Mouse (Mus musculus) G1E (cell line): Measurements from ENCODE around the gene Gm16253. TPM values are rescaled to one million over a fixed set of nuclear protein-coding genes. Genes with fewer than 3 reads are reported as not detected.
A peak's percentile ranks its signal among the peaks of the same experiment; 100 is the strongest.

ENCODE experiments used
- ATAC-seq: 2 replicates; pipeline ENCODE4 v1.8.0; 2016; ENCODE audit warnings: mild to moderate bottlenecking; ENCODE audit not compliant: insufficient number of reproducible peaks, poor library complexity, low FRiP score, severe bottlenecking; ENCODE audit errors: extremely low read depth
- DNase-seq: peaks from one replicate; pipeline ENCODE4 v3.0.0; 2012; ENCODE audit warnings: low spot score
- H3K27me3 ChIP-seq: 2 replicates; pipeline ENCODE4 v1.6.1; 2012; ENCODE audit warnings: mild to moderate bottlenecking, low read length, inconsistent platforms; ENCODE audit not compliant: insufficient read depth
- H3K36me3 ChIP-seq: replicated peaks from 2 replicates; pipeline ENCODE3; 2012; ENCODE audit warnings: mild to moderate bottlenecking, inconsistent platforms
- H3K4me1 ChIP-seq: 2 replicates; pipeline ENCODE4 v1.6.1; 2012; ENCODE audit warnings: low read depth, low read length, inconsistent platforms, mixed read lengths; ENCODE audit not compliant: insufficient read depth
- H3K4me3 ChIP-seq: 2 replicates; pipeline ENCODE4 v1.5.1; 2012; ENCODE audit warnings: low read depth, mild to moderate bottlenecking, inconsistent platforms, low read length, moderate library complexity, mixed read lengths
- H3K9me3 ChIP-seq: replicated peaks from 2 replicates; pipeline ENCODE4 v1.6.1; 2012; ENCODE audit warnings: inconsistent platforms
- CTCF ChIP-seq: IDR thresholded peaks from 2 replicates; pipeline ENCODE4 v1.5.1; 2012; ENCODE audit warnings: low read depth, low read length, inconsistent platforms, mixed read lengths
- GATA1 ChIP-seq: IDR thresholded peaks from 2 replicates; pipeline ENCODE4 v1.6.1; 2012; ENCODE audit warnings: borderline replicate concordance, low read length, inconsistent platforms, mixed read lengths
- GATA2 ChIP-seq: IDR thresholded peaks from 2 replicates; pipeline ENCODE4 v1.6.1; 2012; ENCODE audit warnings: low read depth, low read length, inconsistent platforms, borderline replicate concordance
- POLR2AphosphoS5 ChIP-seq: IDR thresholded peaks from 2 replicates; pipeline ENCODE4 v1.6.1; 2012; ENCODE audit warnings: low read depth, low read length, inconsistent platforms; ENCODE audit not compliant: insufficient replicate concordance
- TAL1 ChIP-seq: conservative IDR thresholded peaks from 2 replicates; pipeline ENCODE4 v1.6.1; 2012; ENCODE audit warnings: low read depth, low read length, inconsistent platforms, mixed read lengths
- polyA plus RNA-seq: library from polyadenylated mRNA; stranded (reverse); fragments of >175 nt; gene quantifications from 2 replicates; pipeline ENCODE4 v1.2.3, GENCODE M21; 2012
- total RNA-seq, 2 experiments: library from RNA; stranded (forward) in 1 of 2; stranded (reverse) in 1 of 2; fragments of 200-1000 nt in 1 of 2; fragments of >200 nt in 1 of 2; fragmentation: Nextera tagmentation in 1 of 2; gene quantifications; 2 replicates each; pipeline ENCODE4 v1.2.3; 2014 to 2017

Gene Gm16253
- total and polyA plus RNA-seq, 3 experiments, result not detected

DNA sequence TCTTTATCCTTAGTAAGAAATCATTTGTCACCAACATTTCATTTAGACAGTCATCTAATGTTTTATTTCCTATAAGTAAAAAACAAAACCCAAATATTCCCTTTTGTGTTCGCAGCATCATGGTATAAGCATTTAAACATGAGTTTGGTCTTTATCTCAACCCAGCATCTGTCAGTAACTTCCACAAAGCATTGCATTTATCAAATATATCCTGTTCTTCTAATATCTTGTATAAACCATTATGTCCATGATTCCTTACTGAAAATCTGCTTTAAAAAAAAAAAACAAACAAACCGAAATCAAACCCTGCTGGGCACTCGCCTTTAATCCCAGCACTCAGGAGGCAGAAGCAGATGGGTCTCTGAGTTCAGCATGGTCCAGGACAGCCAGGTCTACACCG, 29.8 kb downstream of the Gm16253 start:
- no peak for TF ChIP-seq TAL1
- no peak for TF ChIP-seq GATA2
- no peak for TF ChIP-seq GATA1
- no peak for TF ChIP-seq POLR2AphosphoS5
- no peak for TF ChIP-seq CTCF
- ATAC-seq (no peak), DNase-seq (no peak)
- Histone ChIP-seq H3K9me3 (no peaks in the 10 kb centered on the region), H3K27me3 (peaks cover 19% of the 10 kb centered on the region), H3K4me3 (no peak overlapping the region), H3K4me1 (peaks cover 7% of the 10 kb centered on the region; the same call in 1 of the 2 replicates), H3K36me3 (no peaks in the 10 kb centered on the region)

DNA sequence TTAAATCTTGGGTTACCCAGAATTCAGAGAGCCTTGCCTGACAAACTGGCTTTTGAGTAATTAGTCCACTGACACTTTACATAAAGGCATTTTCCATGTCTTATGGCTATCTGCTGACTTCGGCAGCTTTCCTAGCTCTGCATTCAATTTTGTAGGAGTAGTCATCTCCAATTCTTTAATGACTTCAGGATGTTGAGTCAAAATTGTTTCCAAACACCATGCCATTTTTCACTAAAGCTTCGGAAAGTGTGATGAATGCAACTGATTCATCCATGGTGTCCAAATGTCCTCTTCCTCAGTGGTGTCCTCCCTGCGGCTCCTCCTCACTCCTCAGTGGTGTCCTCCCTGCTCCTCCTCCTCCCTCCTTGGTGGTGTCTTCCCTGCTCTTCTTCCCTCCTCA, 41.2 kb downstream of the Gm16253 start:
- Histone ChIP-seq H3K27me3 (no peaks in the 10 kb centered on the region), H3K4me1 (no peaks in the 10 kb centered on the region), H3K36me3 (peaks cover 45% of the 10 kb centered on the region), H3K4me3 (no peak overlapping the region), H3K9me3 (no peaks in the 10 kb centered on the region)
- DNase-seq (no peak), ATAC-seq (no peak)
- no peak for TF ChIP-seq GATA1
- no peak for TF ChIP-seq GATA2
- no peak for TF ChIP-seq TAL1
- TF ChIP-seq POLR2AphosphoS5, result no peak
- TF ChIP-seq CTCF, result no peak

DNA sequence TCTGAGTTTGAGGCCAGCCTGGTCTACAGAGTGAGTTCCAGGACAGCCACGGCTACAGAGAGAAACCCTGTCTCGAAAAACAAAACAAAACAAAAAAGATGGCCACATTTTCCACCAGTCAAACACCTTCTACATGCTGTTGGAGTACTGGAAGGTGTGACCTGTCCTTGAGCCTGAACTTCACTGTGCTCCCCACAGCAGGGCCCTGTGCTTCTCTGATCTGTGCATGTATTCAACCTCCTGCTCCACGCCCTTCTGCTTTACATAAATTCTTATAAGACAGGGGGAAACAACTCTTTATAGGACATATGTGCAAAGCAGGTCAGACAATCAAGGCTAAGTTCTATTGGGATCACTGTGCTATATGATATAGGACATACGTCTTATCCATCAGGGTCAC, 46.4 kb downstream of the Gm16253 start:
- Histone ChIP-seq H3K9me3 (no peaks in the 10 kb centered on the region), H3K36me3 (peaks cover 64% of the 10 kb centered on the region), H3K4me3 (no peak overlapping the region), H3K27me3 (no peaks in the 10 kb centered on the region), H3K4me1 (no peaks in the 10 kb centered on the region; the same call in 1 of the 2 replicates)
- ATAC-seq, result no peak
- no peak for DNase-seq
- TF ChIP-seq POLR2AphosphoS5 (no peak), CTCF (no peak), GATA1 (no peak), GATA2 (no peak), TAL1 (no peak)

DNA sequence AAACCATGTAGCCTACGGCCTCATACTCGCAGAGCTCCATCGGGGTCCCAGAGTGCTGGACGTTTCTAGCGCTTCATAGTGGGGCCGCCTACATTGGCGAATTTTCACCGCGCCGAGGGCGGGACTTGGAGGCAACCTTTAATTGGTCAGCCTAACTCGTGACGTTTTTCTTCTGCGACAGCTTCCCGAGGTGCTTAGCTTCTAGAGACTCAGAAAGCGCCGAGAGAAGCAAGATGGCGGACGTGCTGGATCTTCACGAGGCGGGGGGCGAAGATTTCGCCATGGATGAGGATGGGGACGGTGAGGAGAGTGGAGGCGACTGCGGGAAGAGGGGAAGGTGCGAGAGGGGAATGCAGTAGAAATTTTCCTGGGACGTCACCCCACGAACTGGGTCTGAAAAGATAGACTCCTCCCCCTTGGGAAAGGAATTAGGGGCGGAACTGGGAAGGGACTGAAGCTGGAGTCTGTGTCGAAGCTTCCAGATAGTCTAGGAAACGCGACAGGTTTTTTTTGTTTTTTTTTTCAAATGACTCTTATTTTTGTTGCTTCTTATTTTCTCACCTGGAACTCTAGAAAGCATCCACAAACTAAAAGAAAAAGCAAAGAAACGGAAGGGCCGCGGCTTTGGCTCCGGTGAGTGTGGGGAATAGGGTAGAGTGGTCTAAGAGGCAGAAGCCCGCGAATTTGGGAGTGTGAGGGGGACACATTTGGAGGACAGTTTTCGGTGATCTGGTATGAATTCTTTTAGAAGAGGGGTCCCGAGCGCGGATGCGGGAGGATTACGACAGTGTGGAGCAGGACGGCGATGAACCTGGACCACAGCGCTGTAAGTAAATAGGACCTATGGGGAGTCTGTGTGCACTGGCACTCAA, 53.2 kb downstream of the Gm16253 start, which contains the start of gene Rbm8a:
Rbm8a (plus strand) TSS at position 205 of the 872 bp plus-strand sequence.
- H3K4me1 ChIP-seq, result peaks cover 31% of the 10 kb centered on the region
- no peak for TF ChIP-seq TAL1
- TF ChIP-seq POLR2AphosphoS5, result peak; percentile 69; the same call in 1 of the 2 replicates
- TF ChIP-seq GATA1, result no peak
- TF ChIP-seq GATA2, result no peak
- no peak for TF ChIP-seq CTCF
- ATAC-seq (peak; percentile 93), DNase-seq (peak; percentile 79)
- peak within 1 kb of the TSS; percentile 77 for H3K4me3 ChIP-seq
- no peaks in the 10 kb centered on the region for H3K9me3 ChIP-seq
- H3K27me3 ChIP-seq, result no peaks in the 10 kb centered on the region
- H3K36me3 ChIP-seq, result peaks cover 44% of the 10 kb centered on the region

Other genes with a start within 250 kb of the Gm16253 start
- not detected in 2 replicates for gene BC107364, start 124.7 kb upstream of the Gm16253 start, total RNA-seq (2014; fragmentation: Nextera tagmentation)
- 0.27 TPM in 1 of 2 replicates, not detected in the other for gene BC107364, start 124.7 kb upstream of the Gm16253 start, total RNA-seq (2017)
- not detected in 2 replicates for gene BC107364, start 124.7 kb upstream of the Gm16253 start, polyA plus RNA-seq
- not detected in 2 replicates for gene Hfe2, start 51.8 kb upstream of the Gm16253 start, total RNA-seq (2014; fragmentation: Nextera tagmentation)
- not detected in 2 replicates for gene Hfe2, start 51.8 kb upstream of the Gm16253 start, total RNA-seq (2017)
- not detected in 2 replicates for gene Hfe2, start 51.8 kb upstream of the Gm16253 start, polyA plus RNA-seq
- gene Txnip, start 19.0 kb upstream of the Gm16253 start, total RNA-seq (2014; fragmentation: Nextera tagmentation), result 1,322 and 1,463 TPM in 2 replicates
- 307 and 332 TPM in 2 replicates for gene Txnip, start 19.0 kb upstream of the Gm16253 start, total RNA-seq (2017)
- 16.1 and 19.5 TPM in 2 replicates for gene Txnip, start 19.0 kb upstream of the Gm16253 start, polyA plus RNA-seq
- 40.0 and 45.7 TPM in 2 replicates for gene Polr3gl, start 17.2 kb downstream of the Gm16253 start, total RNA-seq (2014; fragmentation: Nextera tagmentation)
- gene Polr3gl, start 17.2 kb downstream of the Gm16253 start, total RNA-seq (2017), result 35.4 and 40.7 TPM in 2 replicates
- 12.0 and 12.5 TPM in 2 replicates for gene Polr3gl, start 17.2 kb downstream of the Gm16253 start, polyA plus RNA-seq
- not detected in 2 replicates for gene Ankrd34a, start 19.7 kb downstream of the Gm16253 start, total RNA-seq (2014; fragmentation: Nextera tagmentation)
- 0.05 TPM in 1 of 2 replicates, not detected in the other for gene Ankrd34a, start 19.7 kb downstream of the Gm16253 start, total RNA-seq (2017)
- gene Ankrd34a, start 19.7 kb downstream of the Gm16253 start, polyA plus RNA-seq, result 0.03 and 0.04 TPM in 2 replicates
- 1.9 and 2.4 TPM in 2 replicates for gene Lix1l, start 24.2 kb downstream of the Gm16253 start, total RNA-seq (2014; fragmentation: Nextera tagmentation)
- 3.6 TPM in 2 replicates for gene Lix1l, start 24.2 kb downstream of the Gm16253 start, total RNA-seq (2017)
- gene Lix1l, start 24.2 kb downstream of the Gm16253 start, polyA plus RNA-seq, result 0.41 and 0.49 TPM in 2 replicates
- gene Rbm8a, start 52.9 kb downstream of the Gm16253 start, total RNA-seq (2014; fragmentation: Nextera tagmentation), result 47.6 and 56.5 TPM in 2 replicates
- 40.1 and 47.4 TPM in 2 replicates for gene Rbm8a, start 52.9 kb downstream of the Gm16253 start, total RNA-seq (2017)
- gene Rbm8a, start 52.9 kb downstream of the Gm16253 start, polyA plus RNA-seq, result 59.2 and 115 TPM in 2 replicates
- gene Pex11b, start 58.4 kb downstream of the Gm16253 start, total RNA-seq (2014; fragmentation: Nextera tagmentation), result 49.1 and 63.0 TPM in 2 replicates
- gene Pex11b, start 58.4 kb downstream of the Gm16253 start, total RNA-seq (2017), result 23.8 and 32.2 TPM in 2 replicates
- 4.2 and 4.3 TPM in 2 replicates for gene Pex11b, start 58.4 kb downstream of the Gm16253 start, polyA plus RNA-seq
- 0.34 and 1.7 TPM in 2 replicates for gene Gm42957, start 58.5 kb downstream of the Gm16253 start, total RNA-seq (2014; fragmentation: Nextera tagmentation)
- 0.11 and 0.17 TPM in 2 replicates for gene Gm42957, start 58.5 kb downstream of the Gm16253 start, total RNA-seq (2017)
- gene Gm42957, start 58.5 kb downstream of the Gm16253 start, polyA plus RNA-seq, result 0.06 and 0.09 TPM in 2 replicates
- gene Itga10, start 68.6 kb downstream of the Gm16253 start, total RNA-seq (2014; fragmentation: Nextera tagmentation), result 2.2 and 8.3 TPM in 2 replicates
- 0.29 and 0.33 TPM in 2 replicates for gene Itga10, start 68.6 kb downstream of the Gm16253 start, total RNA-seq (2017)
- gene Itga10, start 68.6 kb downstream of the Gm16253 start, polyA plus RNA-seq, result 0.10 and 0.20 TPM in 2 replicates
- not detected in 2 replicates for gene Ankrd35, start 93.1 kb downstream of the Gm16253 start, total RNA-seq (2014; fragmentation: Nextera tagmentation)
- gene Ankrd35, start 93.1 kb downstream of the Gm16253 start, total RNA-seq (2017), result 0.06 TPM in 1 of 2 replicates, not detected in the other
- gene Ankrd35, start 93.1 kb downstream of the Gm16253 start, polyA plus RNA-seq, result not detected in 2 replicates
- 12.5 and 15.8 TPM in 2 replicates for gene Pias3, start 119.4 kb downstream of the Gm16253 start, total RNA-seq (2014; fragmentation: Nextera tagmentation)
- 5.5 and 7.3 TPM in 2 replicates for gene Pias3, start 119.4 kb downstream of the Gm16253 start, total RNA-seq (2017)
- 10.6 and 12.1 TPM in 2 replicates for gene Pias3, start 119.4 kb downstream of the Gm16253 start, polyA plus RNA-seq
- 0.68 TPM in 1 of 2 replicates, not detected in the other for gene Nudt17, start 131.6 kb downstream of the Gm16253 start, total RNA-seq (2014; fragmentation: Nextera tagmentation)
- gene Nudt17, start 131.6 kb downstream of the Gm16253 start, total RNA-seq (2017), result 0.22 and 0.70 TPM in 2 replicates
- 0.66 and 0.83 TPM in 2 replicates for gene Nudt17, start 131.6 kb downstream of the Gm16253 start, polyA plus RNA-seq
- gene Polr3c, start 150.6 kb downstream of the Gm16253 start, total RNA-seq (2014; fragmentation: Nextera tagmentation), result 79.4 and 84.4 TPM in 2 replicates
- gene Polr3c, start 150.6 kb downstream of the Gm16253 start, total RNA-seq (2017), result 19.2 and 27.9 TPM in 2 replicates
- gene Polr3c, start 150.6 kb downstream of the Gm16253 start, polyA plus RNA-seq, result 7.7 and 8.9 TPM in 2 replicates
- gene Rnf115, start 150.7 kb downstream of the Gm16253 start, total RNA-seq (2014; fragmentation: Nextera tagmentation), result 63.7 and 83.0 TPM in 2 replicates
- 79.1 and 81.7 TPM in 2 replicates for gene Rnf115, start 150.7 kb downstream of the Gm16253 start, total RNA-seq (2017)
- gene Rnf115, start 150.7 kb downstream of the Gm16253 start, polyA plus RNA-seq, result 21.2 and 26.4 TPM in 2 replicates